Mouse (Mus musculus) lung, adult 18-20 months (tissue): ENCODE data around the gene Mepe.

Experiments used
- DNase-seq, 2 experiments: peaks; one replicate each; pipeline ENCODE4 v3.0.0; 2022; ENCODE audit warnings: mixed read lengths in 2 of 2

Gene Mepe

DNA sequence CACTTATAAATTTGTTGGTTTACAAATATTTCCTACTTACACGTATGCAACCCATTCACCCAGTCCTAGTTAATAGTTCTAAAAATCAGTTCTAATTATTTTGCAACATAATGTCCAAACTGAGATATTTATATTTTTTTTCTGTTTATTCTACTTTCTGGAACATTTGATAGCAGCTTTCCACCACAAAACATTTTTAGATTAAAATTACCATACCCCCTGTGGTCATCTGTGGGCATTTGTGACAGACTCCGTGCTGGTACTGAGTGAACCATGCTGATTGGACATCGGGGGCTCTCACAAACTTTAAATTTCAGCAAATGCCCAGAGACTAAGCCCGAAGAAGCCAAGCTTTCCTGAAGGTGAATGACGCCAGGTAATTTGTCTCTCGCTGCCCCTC is at the start of gene Mepe:
Mepe (plus strand) TSS at position 301 of the 400 bp plus-strand sequence.
- DNase-seq: no peak

DNA sequence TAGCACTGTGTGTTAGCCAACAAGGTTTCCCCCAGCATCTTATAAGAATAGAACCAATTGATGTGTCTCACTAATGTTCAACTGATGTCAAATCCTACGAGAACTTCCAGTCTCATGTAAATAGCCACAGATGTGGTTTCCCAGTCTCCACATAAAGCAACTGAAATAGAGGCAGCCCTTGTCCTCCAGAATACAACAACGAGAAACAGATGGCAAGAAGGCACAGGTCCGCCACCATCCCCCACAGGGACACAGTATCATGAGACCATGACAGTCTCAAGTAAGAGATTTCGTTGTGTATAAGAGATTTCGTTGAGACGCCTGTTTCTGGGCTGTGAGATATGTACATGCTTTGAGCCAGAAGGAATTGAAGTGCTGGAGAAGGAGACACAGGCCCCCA is 30.9 kb upstream of the Mepe start:
- no peak for DNase-seq

GRCm38 (mm10) chr5:104298994-104299393 is 26.1 kb upstream of the Mepe start, which contains the start of gene Ibsp:
Gene Ibsp (plus strand): TSS chr5:104299171.
- no peak for DNase-seq

- DNase-seq: no peak
These were observed 11.1 kb upstream of the Mepe start for GRCm38 (mm10) chr5:104314073-104314472.

GRCm38 (mm10) chr5:104326884-104327283 is 1.8 kb downstream of the Mepe start:
- DNase-seq: no peak

- no peak for DNase-seq
These were observed 2.3 kb downstream of the Mepe start for GRCm38 (mm10) chr5:104327389-104327788.

DNA sequence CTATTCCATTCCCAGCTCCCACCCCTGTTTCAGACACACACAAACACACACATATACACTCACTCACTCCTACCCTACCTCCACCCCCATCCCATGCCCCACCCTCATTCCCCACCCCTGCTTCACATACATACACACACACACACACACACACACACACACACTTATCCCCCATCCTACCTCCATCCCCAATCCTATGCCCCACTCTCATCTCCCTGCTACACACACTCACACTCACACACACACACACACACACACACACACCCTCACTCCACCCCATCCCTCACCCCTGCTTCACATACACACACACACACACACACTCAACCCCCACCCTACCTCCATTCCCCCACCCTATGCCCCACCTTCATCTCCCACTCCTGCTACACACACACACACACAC is 2.7 kb downstream of the Mepe start:
- DNase-seq: no peak

- DNase-seq: no peak
These were observed 3.3 kb downstream of the Mepe start for GRCm38 (mm10) chr5:104328317-104328850.

DNA sequence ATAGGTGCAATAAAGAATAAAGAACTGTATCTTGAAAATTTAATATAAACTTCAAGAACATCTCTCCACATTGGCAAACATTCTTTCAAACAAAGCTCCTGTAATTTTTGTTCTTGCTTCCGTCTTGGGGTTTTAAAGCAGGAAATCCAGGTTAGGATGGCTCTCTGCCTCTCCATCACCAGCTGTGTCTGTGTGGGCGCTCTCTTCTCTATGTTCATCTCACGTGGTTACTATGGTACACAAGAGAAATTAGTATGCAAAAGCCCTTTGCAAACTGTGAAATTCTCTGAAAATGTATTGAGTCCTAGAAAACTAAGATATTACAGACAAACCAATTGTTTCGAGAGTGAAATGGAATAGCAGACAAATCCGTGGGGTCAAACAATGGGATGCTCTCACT is 4.3 kb downstream of the Mepe start:
- DNase-seq: no peak

DNA sequence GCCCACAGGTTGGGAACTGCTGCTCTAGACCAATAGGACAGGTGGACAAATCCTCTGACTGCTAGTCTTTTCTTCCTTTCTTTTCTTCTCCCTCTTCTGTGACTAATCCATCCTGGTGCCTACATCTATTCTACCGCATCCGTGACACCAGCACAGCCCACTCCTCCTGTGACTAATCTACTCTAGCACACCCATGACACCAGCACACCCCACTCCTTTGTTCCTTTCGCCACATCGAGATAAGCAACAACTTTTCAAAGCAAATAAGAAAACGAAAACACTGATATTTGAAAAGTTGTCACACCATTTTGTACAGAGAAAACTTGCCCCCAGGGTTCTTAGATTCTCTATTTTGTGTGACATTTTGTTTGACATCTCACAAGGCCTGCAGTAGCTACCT is 5.0 kb downstream of the Mepe start:
- no peak for DNase-seq

GRCm38 (mm10) chr5:104332296-104332695 is 7.2 kb downstream of the Mepe start:
- no peak for DNase-seq

GRCm38 (mm10) chr5:104333231-104333640 is 8.1 kb downstream of the Mepe start:
- DNase-seq: peak; percentile 14 to 25

GRCm38 (mm10) chr5:104333643-104334042 is 8.5 kb downstream of the Mepe start:
- no peak for DNase-seq

GRCm38 (mm10) chr5:104334516-104334915 is 9.4 kb downstream of the Mepe start:
- no peak for DNase-seq

DNA sequence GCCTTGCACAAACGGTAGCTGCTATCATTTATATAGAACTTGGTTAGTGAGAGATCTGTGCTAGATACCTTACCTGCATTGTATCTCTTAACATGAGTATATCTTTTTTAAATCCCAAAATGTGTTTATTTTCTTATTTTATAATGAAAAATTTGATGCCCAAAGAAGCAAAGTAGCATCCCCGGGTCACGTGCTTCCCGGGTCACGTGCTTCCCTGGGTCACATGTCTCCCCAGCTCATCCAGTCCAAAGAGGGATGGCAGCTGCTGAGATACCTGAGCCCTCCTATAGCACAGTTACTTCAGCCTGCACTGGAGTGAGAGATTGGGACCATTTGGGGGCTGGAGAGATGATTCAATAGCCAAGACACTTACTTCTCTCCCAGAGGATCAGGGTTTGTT is 10.8 kb downstream of the Mepe start:
- no peak for DNase-seq

GRCm38 (mm10) chr5:104337491-104337890 is 12.4 kb downstream of the Mepe start:
- DNase-seq: no peak

- no peak for DNase-seq
These were observed 13.9 kb downstream of the Mepe start for GRCm38 (mm10) chr5:104339009-104339408.

DNA sequence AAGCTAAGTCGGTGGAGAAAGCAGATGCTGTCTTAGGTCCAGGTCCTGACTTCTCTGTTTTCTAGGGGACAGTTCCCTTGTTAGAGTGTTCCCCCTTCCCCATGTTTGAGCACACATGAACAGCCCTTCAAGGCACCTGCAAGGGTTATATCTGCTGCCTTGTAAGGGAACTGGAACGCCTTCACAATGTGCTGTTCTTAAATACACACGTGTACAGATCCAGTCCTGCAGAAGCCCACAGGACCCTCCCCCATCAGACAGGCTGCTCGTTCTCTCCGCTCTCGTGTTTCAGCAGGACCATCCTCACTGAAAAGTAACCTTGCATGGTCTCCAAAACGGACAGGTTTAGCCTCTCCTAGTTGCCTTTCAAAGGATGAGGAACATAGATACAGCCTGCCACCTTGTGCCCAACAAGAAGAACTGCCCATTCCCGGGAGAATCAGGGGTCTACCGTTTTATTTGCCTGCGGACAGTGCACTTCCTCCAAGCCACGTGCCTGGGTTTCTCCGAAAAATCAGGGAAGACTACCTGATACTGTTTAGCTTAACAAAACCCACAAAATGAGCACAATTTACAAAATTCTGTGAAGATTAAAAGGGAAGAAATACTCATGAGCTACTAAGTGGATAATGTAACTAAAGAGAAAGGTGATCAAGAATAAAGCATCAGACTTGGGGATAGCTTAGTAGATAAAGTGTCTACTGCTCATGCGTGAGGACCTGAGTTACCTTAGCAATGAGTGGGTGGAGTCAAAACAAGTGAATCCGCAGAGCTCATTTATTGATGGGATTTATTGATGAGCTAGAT is 14.8 kb downstream of the Mepe start:
- no peak for DNase-seq

DNA sequence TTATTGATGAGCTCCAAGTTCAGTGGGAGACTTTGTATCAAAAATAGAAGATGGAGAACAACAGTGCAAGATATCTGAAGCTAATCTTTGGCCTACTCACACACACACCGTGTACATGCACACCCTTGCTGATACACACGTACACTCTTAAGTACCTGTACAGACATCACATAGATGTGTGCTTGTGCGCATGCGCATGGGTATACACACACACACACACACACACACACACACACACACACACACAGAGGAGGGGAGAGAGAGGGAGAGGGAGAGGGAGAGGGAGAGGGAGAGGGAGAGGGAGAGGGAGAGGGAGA is 15.3 kb downstream of the Mepe start:
- DNase-seq: no peak

- no peak for DNase-seq
These were observed 17.8 kb downstream of the Mepe start for GRCm38 (mm10) chr5:104342881-104343280.

- DNase-seq: no peak
These were observed 19.6 kb downstream of the Mepe start for GRCm38 (mm10) chr5:104344526-104345240.

- DNase-seq: peak in 1 of 2 experiments; percentile 9
These were observed 20.1 kb downstream of the Mepe start for GRCm38 (mm10) chr5:104345241-104345630.

- no peak for DNase-seq
These were observed 25.9 kb downstream of the Mepe start for GRCm38 (mm10) chr5:104351041-104351440.

- no peak for DNase-seq
These were observed 26.7 kb downstream of the Mepe start for GRCm38 (mm10) chr5:104351874-104352273.
